Mouse (Mus musculus) lung, postnatal 36 days (tissue): ENCODE results near the gene Incenp.
"Not testable (repeated sequence)": the region's sequence is repeated elsewhere in the genome, so short reads cannot be mapped to it uniquely, and the experiment has no call there.

Source experiments
- DNase-seq: peaks from one replicate; pipeline ENCODE4 v3.0.0; 2022; ENCODE audit warnings: mixed read lengths

The Incenp gene

GRCm38 (mm10) chr19:9917727-9918126 lies 18.4 kb upstream of the Incenp start:
- DNase-seq, result peak; percentile 38

GRCm38 (mm10) chr19:9915935-9916334 lies 16.6 kb upstream of the Incenp start:
- peak; percentile 91 for DNase-seq

- DNase-seq, result no peak
Observed at GRCm38 (mm10) chr19:9914346-9914745, 15.0 kb upstream of the Incenp start.

- peak; percentile 32 for DNase-seq
Observed at GRCm38 (mm10) chr19:9913784-9914183, 14.4 kb upstream of the Incenp start.

DNA sequence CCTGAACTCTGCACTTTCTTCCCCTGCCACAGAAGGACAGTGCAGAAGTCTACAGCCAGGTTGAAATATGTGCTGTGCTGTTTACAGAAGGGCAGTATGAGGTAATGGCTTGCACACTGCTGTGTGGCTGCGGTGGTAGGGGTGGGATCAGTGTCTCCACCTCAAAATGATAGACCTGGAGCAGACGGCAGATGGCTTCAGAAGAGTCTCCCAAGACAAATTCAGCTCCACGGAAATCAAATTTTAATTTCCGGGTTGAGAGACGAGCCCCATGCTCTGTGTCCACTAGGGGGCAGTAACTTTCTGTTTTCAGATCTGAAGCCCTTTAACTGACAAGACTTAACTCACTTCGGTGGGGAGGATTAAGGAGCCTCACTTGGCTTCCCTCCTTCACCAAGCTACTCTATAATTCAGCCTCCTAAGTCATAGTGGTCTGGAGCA lies 12.0 kb upstream of the Incenp start:
- peak; percentile 80 for DNase-seq

- no peak for DNase-seq
Observed at GRCm38 (mm10) chr19:9909351-9909750, 10.0 kb upstream of the Incenp start.

- DNase-seq, result not testable (repeated sequence)
Observed at GRCm38 (mm10) chr19:9900696-9901095, 1.3 kb upstream of the Incenp start.

DNA sequence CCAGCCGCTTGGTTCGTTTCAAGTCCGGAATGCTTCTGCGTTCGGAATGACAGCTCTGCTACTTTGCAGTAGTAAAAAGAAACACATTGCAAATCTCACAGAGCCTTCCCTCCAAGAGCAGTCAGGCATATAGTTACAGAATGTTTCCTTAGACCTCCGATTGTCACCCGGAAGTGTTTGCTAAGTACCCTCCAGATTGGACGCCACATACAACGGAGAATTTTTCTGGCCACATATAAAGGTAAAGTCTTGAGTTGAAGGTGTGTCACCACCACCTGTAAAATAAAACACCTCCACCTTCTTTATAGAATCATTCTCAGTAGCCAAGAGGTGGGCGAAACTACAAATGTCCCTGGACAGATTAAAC lies 412 bp upstream of the Incenp start:
- no peak for DNase-seq

GRCm38 (mm10) chr19:9898339-9899066 lies 848 bp downstream of the Incenp start:
- DNase-seq, result peak; percentile 42

DNA sequence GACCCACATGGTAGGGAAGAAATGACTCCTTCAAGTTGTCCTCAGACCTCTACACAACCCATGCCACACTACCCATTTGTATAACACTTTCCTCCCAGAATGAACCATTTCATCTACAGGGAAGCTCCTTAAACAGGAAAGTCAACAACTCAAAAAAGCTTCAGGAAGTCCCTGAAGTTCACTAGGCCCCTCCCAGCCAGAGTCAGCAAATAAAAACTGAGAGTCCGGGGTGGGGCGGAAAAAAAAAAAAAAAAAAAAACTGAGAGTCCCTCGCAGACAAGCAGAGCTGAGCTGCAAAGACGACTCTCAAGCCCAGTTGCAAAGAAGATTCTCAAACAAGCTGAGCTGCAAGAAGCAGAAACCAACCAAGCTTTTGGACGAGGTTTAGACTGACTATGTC lies 3.3 kb downstream of the Incenp start:
- DNase-seq, result no peak

DNA sequence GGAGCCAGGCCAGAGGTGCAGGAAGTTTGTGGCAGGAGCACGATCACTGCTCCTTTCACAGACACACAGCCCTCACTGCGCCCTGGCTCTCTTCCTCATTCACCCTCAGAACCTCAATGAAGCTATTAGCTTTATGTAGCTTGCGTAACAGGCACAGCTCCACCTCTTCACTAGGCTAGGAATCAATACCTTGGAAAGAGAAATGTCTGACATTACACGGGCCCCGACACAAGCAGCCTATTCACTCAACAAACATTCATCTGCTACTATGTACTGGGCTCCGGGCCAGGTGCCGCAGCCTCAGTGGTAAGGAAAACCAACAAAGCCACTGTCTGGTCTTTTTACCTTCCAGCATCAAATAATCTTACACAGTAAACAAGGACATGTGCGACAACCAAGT lies 12.6 kb downstream of the Incenp start:
- peak; percentile 13 for DNase-seq

DNA sequence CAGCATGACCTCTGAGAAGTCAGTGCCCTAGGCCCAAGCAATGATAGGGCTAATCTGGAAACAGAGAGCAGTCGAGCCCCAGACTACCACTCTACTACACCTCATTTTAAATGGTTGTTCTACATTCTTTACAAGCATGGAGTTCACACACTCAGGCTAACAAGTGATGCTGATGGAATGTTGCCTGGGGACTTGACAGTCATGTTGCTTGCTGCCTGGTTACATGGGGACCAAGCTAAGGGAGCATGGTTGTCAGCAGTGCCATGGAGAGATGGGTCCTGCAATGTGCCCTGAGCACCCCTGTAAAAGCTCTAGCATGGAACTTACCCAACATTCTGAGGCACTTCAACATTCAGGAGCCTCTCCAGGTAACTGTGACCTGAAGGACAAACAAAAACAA lies 13.0 kb downstream of the Incenp start:
- no peak for DNase-seq

- no peak for DNase-seq
Observed at GRCm38 (mm10) chr19:9878186-9878835, 21.0 kb downstream of the Incenp start.

GRCm38 (mm10) chr19:9865466-9865865 lies 33.9 kb downstream of the Incenp start:
- DNase-seq, result no peak

DNA sequence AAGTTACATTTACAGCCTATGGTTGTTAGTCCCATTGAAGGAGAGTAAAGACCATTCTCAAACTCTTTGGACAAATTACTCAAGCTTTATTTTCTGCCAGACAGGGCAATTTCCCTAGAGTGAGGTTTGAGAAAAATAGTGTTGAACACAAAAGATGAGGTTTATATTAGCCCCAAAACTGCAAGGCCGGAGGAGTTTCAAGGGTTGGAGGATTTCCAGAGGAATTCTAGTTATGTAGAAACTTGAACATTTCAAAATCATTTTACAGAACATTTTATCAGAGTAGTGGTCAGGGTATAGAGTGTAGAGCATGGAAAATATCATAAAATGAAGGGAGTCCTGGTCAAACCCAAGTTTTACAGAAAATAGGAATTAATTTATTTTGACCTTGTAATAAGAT lies 34.5 kb downstream of the Incenp start:
- DNase-seq, result no peak

GRCm38 (mm10) chr19:9860821-9861220 lies 38.5 kb downstream of the Incenp start:
- DNase-seq, result not testable (repeated sequence)

- not testable (repeated sequence) for DNase-seq
Observed at GRCm38 (mm10) chr19:9849368-9850075, 49.8 kb downstream of the Incenp start.

DNA sequence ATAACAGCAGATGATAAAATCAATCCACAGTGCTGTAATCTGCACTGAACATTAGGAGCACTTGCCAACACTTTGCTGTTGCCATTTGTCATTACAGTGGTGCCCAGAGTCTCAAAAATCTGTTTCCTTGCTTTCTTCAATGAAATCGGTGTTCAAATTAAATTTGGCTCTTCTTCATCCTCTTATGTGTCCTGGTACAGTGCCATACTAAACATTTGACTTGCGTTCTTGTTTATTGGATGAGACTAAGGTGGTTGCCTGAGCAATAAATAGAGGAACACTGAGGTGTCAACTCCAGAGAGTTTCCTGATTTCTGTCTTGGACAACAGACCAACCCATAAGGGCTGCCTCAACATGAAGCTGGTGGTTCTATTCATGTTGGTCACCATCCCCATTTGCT lies 52.1 kb downstream of the Incenp start, which contains the start of gene Scgb2a2:
Scgb2a2 (plus strand) TSS at position 301 of the 400 bp plus-strand sequence.
- no peak for DNase-seq

- no peak for DNase-seq
Observed at GRCm38 (mm10) chr19:9837341-9837715, 62.0 kb downstream of the Incenp start.

DNA sequence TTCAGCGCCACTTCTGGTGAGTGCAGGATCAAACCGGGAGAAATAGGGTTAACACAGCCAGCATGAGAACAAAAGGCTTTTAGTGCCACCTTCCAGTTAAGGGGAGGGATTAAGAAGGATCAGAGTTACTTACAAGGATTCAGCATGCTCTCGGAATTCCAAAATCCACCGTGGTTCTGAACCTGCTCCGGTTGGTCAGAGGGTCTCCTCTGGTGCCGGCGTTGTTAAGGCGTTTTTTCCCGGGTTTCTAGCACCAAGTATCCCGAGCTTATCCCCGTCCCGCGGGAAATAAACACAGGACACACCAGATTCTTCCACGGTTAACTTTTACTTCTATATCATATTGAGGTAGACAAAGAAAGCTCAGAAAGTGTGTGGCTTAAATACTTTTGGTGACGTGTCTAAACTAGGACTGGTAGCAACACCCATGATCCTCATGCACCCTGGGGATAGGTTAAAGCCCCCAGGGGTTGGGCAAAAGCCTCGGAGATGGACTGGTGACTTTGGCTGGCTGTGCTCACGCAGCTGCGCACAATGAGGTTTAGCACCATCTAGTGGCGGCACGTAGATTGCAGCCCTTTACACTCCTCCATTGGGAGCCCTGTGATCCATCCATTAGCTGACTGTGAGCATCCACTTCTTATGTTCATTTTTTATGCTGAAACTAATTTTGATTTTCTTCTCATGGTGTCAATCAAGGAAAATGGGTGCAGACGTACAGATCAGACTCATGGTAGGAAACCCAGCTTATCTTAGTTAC lies 62.6 kb downstream of the Incenp start:
- DNase-seq, result peak; percentile 74
